Mouse (Mus musculus) hindbrain, embryonic 13.5 days (tissue): ENCODE data around the gene Gm20422. TPM values are rescaled to one million over a fixed set of nuclear protein-coding genes. Genes with fewer than 3 reads are reported as not detected.

Experiments used
- ATAC-seq: fragments of 200-750 bp; cut with Nextera tagmentation; 2 replicates; pipeline ENCODE4 v1.8.0; 2017; ENCODE audit warnings: moderate TSS enrichment; ENCODE audit not compliant: low FRiP score
- H3K27ac ChIP-seq: fragments of 300-500 bp; sonication (generic); 2 replicates; pipeline ENCODE4 v1.5.1; 2015; ENCODE audit warnings: inconsistent platforms, mild to moderate bottlenecking, moderate library complexity
- H3K27me3 ChIP-seq: fragments of 300-500 bp; sonication (generic); 2 replicates; pipeline ENCODE4 v1.6.1; 2015; ENCODE audit warnings: mild to moderate bottlenecking, inconsistent platforms
- H3K36me3 ChIP-seq: fragments of 300-500 bp; sonication (generic); 2 replicates; pipeline ENCODE4 v1.6.1; 2015; ENCODE audit warnings: mild to moderate bottlenecking, inconsistent platforms
- H3K4me1 ChIP-seq: fragments of 300-500 bp; sonication (generic); replicated peaks from 2 replicates; pipeline ENCODE4 v1.6.1; 2015; ENCODE audit warnings: inconsistent platforms
- H3K4me2 ChIP-seq: fragments of 300-500 bp; sonication (generic); 2 replicates; pipeline ENCODE4 v1.6.1; 2015; ENCODE audit warnings: inconsistent platforms, mild to moderate bottlenecking, moderate library complexity
- H3K4me3 ChIP-seq: fragments of 300-500 bp; sonication (generic); 2 replicates; pipeline ENCODE4 v1.5.1; 2015; ENCODE audit warnings: mild to moderate bottlenecking, inconsistent platforms
- H3K9ac ChIP-seq: fragments of 300-500 bp; sonication (generic); 2 replicates; pipeline ENCODE4 v1.6.1; 2015; ENCODE audit warnings: mild to moderate bottlenecking, inconsistent platforms
- H3K9me3 ChIP-seq: fragments of 300-500 bp; sonication (generic); 2 replicates; pipeline ENCODE4 v1.6.1; 2016; ENCODE audit warnings: inconsistent platforms
- whole genome bisulfite sequencing: fragments of 180-500 bp; shearing (Covaris S2); methylation state at CpG from one replicate; pipeline ENCODE4 v1.1.7; 2015; 5-methylcytosine and 5-hydroxymethylcytosine counted together
- polyA plus RNA-seq: library from polyadenylated mRNA; unstranded; fragments of >200 nt; fragmentation: Nextera tagmentation; extraction: Ambion mirVana; gene quantifications from 2 replicates; pipeline ENCODE4 v1.2.1, GENCODE M21; 2015

Gene Gm20422
- polyA plus RNA-seq, 1 experiment from 2014 or later, result 0.34 TPM

GRCm38 (mm10) chr8:69790773-69791367 is 16.2 kb upstream of the Gm20422 start, which contains the start of the genes Atp13a1 and Zfp866:
TSS of gene Atp13a1 (plus strand) at chr8:69791163.
TSS of gene Zfp866 (minus strand) at chr8:69791178.
- H3K36me3 ChIP-seq, result peaks cover 27% of the 10 kb centered on the region
- H3K27me3 ChIP-seq, result no peaks in the 10 kb centered on the region
- H3K27ac ChIP-seq, result peak within 1 kb of the TSS; percentile 90
- peak; percentile 96 for ATAC-seq
- under 1% methylated on average over 38 of the region's 38 CpGs for WGBS
- H3K9ac ChIP-seq, result peak within 1 kb of the TSS; percentile 99
- peak within 1 kb of the TSS; percentile 90 for H3K4me2 ChIP-seq
- peaks cover 36% of the 10 kb centered on the region for H3K4me1 ChIP-seq
- peak within 1 kb of the TSS; percentile 100 for H3K4me3 ChIP-seq
- H3K9me3 ChIP-seq, result no peaks in the 10 kb centered on the region

GRCm38 (mm10) chr8:69790364-69790763 is 15.7 kb upstream of the Gm20422 start:
- WGBS, result 35% methylated on average over 11 of the region's 11 CpGs
- Histone ChIP-seq H3K27ac (peak overlapping the region; percentile 90), H3K4me3 (peak overlapping the region; percentile 100), H3K4me2 (peak overlapping the region; percentile 90), H3K27me3 (no peaks in the 10 kb centered on the region), H3K4me1 (peaks cover 36% of the 10 kb centered on the region), H3K9ac (peak overlapping the region; percentile 99), H3K9me3 (no peaks in the 10 kb centered on the region), H3K36me3 (peaks cover 22% of the 10 kb centered on the region)
- ATAC-seq, result peak; percentile 21

GRCm38 (mm10) chr8:69789731-69790130 is 15.0 kb upstream of the Gm20422 start:
- H3K9me3 ChIP-seq, result no peaks in the 10 kb centered on the region
- peaks cover 36% of the 10 kb centered on the region for H3K4me1 ChIP-seq
- no peak overlapping the region for H3K27ac ChIP-seq
- WGBS, result 83% methylated on average over 5 of the region's 5 CpGs
- H3K4me2 ChIP-seq, result peak overlapping the region; percentile 90
- no peak for ATAC-seq
- no peak overlapping the region for H3K9ac ChIP-seq
- no peak overlapping the region for H3K4me3 ChIP-seq
- no peaks in the 10 kb centered on the region for H3K27me3 ChIP-seq
- H3K36me3 ChIP-seq, result peaks cover 16% of the 10 kb centered on the region

GRCm38 (mm10) chr8:69789105-69789504 is 14.4 kb upstream of the Gm20422 start:
- Histone ChIP-seq H3K9me3 (no peaks in the 10 kb centered on the region), H3K4me2 (no peak overlapping the region), H3K36me3 (peaks cover 10% of the 10 kb centered on the region), H3K4me3 (no peak overlapping the region), H3K27me3 (no peaks in the 10 kb centered on the region), H3K4me1 (peaks cover 36% of the 10 kb centered on the region), H3K27ac (no peak overlapping the region), H3K9ac (no peak overlapping the region)
- no peak for ATAC-seq
- 90% methylated on average over 5 of the region's 5 CpGs for WGBS

GRCm38 (mm10) chr8:69777111-69777510 is 2.4 kb upstream of the Gm20422 start:
- H3K9ac ChIP-seq, result no peak overlapping the region
- no peak overlapping the region for H3K4me3 ChIP-seq
- ATAC-seq, result no peak
- H3K27me3 ChIP-seq, result no peaks in the 10 kb centered on the region
- H3K27ac ChIP-seq, result no peak overlapping the region
- peaks cover 19% of the 10 kb centered on the region for H3K4me1 ChIP-seq
- no peak overlapping the region for H3K4me2 ChIP-seq
- H3K9me3 ChIP-seq, result no peaks in the 10 kb centered on the region
- 74% methylated on average over 9 of the region's 12 CpGs for WGBS
- H3K36me3 ChIP-seq, result no peaks in the 10 kb centered on the region

GRCm38 (mm10) chr8:69775149-69775534 is 456 bp upstream of the Gm20422 start:
- H3K27me3 ChIP-seq, result no peaks in the 10 kb centered on the region
- no peak; the same call in 1 of the 2 replicates for ATAC-seq
- peak overlapping the region; percentile 100 for H3K27ac ChIP-seq
- no peaks in the 10 kb centered on the region for H3K9me3 ChIP-seq
- peaks cover 39% of the 10 kb centered on the region for H3K4me1 ChIP-seq
- H3K4me2 ChIP-seq, result peak overlapping the region; percentile 46
- H3K4me3 ChIP-seq, result peak overlapping the region; percentile 69; the same call in 1 of the 2 replicates
- peak overlapping the region; percentile 89 for H3K9ac ChIP-seq
- no peaks in the 10 kb centered on the region for H3K36me3 ChIP-seq
- 56% methylated on average over 2 of the region's 2 CpGs for WGBS

GRCm38 (mm10) chr8:69772106-69772505 is 2.6 kb downstream of the Gm20422 start:
- Histone ChIP-seq H3K27ac (0 out of 2 replicates have a peak overlapping the region, but pooled peaks have one; percentile 1), H3K36me3 (peaks cover 28% of the 10 kb centered on the region), H3K4me2 (peak overlapping the region; percentile 23; the same call in 1 of the 2 replicates), H3K27me3 (no peaks in the 10 kb centered on the region), H3K4me3 (no peak overlapping the region), H3K9me3 (no peaks in the 10 kb centered on the region), H3K9ac (peak overlapping the region; percentile 53; the same call in 1 of the 2 replicates), H3K4me1 (peaks cover 39% of the 10 kb centered on the region)
- 91% methylated on average over 2 of the region's 2 CpGs for WGBS
- no peak for ATAC-seq

- no peak overlapping the region for H3K4me2 ChIP-seq
- no peak for ATAC-seq
- no peaks in the 10 kb centered on the region for H3K27me3 ChIP-seq
- 91% methylated on average over 9 of the region's 9 CpGs for WGBS
- peaks cover 37% of the 10 kb centered on the region for H3K36me3 ChIP-seq
- no peak overlapping the region for H3K4me3 ChIP-seq
- peaks cover under 1% of the 10 kb centered on the region; the same call in 1 of the 2 replicates for H3K9me3 ChIP-seq
- peaks cover 39% of the 10 kb centered on the region for H3K4me1 ChIP-seq
- H3K27ac ChIP-seq, result no peak overlapping the region
- H3K9ac ChIP-seq, result peak overlapping the region; percentile 3; the same call in 1 of the 2 replicates
These were observed 3.5 kb downstream of the Gm20422 start for GRCm38 (mm10) chr8:69771221-69771620.

GRCm38 (mm10) chr8:69761814-69762445 is 12.8 kb downstream of the Gm20422 start:
- H3K36me3 ChIP-seq, result peaks cover 63% of the 10 kb centered on the region
- ATAC-seq, result no peak
- no peak overlapping the region for H3K27ac ChIP-seq
- H3K4me1 ChIP-seq, result no peaks in the 10 kb centered on the region
- H3K9me3 ChIP-seq, result peaks cover 4% of the 10 kb centered on the region; the same call in 1 of the 2 replicates
- H3K4me3 ChIP-seq, result no peak overlapping the region
- no peak overlapping the region for H3K9ac ChIP-seq
- 85% methylated on average over 4 of the region's 4 CpGs for WGBS
- H3K27me3 ChIP-seq, result no peaks in the 10 kb centered on the region
- H3K4me2 ChIP-seq, result no peak overlapping the region

- Histone ChIP-seq H3K9me3 (no peaks in the 10 kb centered on the region), H3K27ac (no peak overlapping the region), H3K36me3 (peaks cover 46% of the 10 kb centered on the region), H3K27me3 (no peaks in the 10 kb centered on the region), H3K4me3 (no peak overlapping the region), H3K4me2 (no peak overlapping the region), H3K4me1 (no peaks in the 10 kb centered on the region), H3K9ac (no peak overlapping the region)
- whole genome bisulfite sequencing, result 98% methylated on average over 5 of the region's 5 CpGs
- ATAC-seq, result no peak
These were observed 16.4 kb downstream of the Gm20422 start for GRCm38 (mm10) chr8:69758316-69758715.

- no peak overlapping the region for H3K27ac ChIP-seq
- H3K4me3 ChIP-seq, result no peak overlapping the region
- peaks cover 19% of the 10 kb centered on the region for H3K36me3 ChIP-seq
- H3K9me3 ChIP-seq, result no peaks in the 10 kb centered on the region
- no peak overlapping the region for H3K4me2 ChIP-seq
- no peak overlapping the region for H3K9ac ChIP-seq
- peaks cover 20% of the 10 kb centered on the region for H3K4me1 ChIP-seq
- 88% methylated on average over 2 of the region's 2 CpGs for WGBS
- H3K27me3 ChIP-seq, result no peaks in the 10 kb centered on the region
- no peak for ATAC-seq
These were observed 22.2 kb downstream of the Gm20422 start for GRCm38 (mm10) chr8:69752437-69752836.

- no peaks in the 10 kb centered on the region for H3K9me3 ChIP-seq
- H3K36me3 ChIP-seq, result peaks cover 10% of the 10 kb centered on the region; the same call in 1 of the 2 replicates
- peak within 1 kb of the TSS; percentile 82 for H3K9ac ChIP-seq
- H3K27ac ChIP-seq, result peak within 1 kb of the TSS; percentile 99
- peaks cover 20% of the 10 kb centered on the region for H3K4me1 ChIP-seq
- ATAC-seq, result peak; percentile 99
- H3K4me3 ChIP-seq, result peak within 1 kb of the TSS; percentile 62
- H3K27me3 ChIP-seq, result no peaks in the 10 kb centered on the region
- WGBS, result 3% methylated on average over 48 of the region's 48 CpGs
- H3K4me2 ChIP-seq, result peak within 1 kb of the TSS; percentile 53
These were observed 24.9 kb downstream of the Gm20422 start, which contains the start of gene Zfp963 for GRCm38 (mm10) chr8:69749544-69750454. TSS of gene Zfp963 (minus strand) at chr8:69749970.
